Mouse (Mus musculus) ES-Bruce4 (cell line): ENCODE results near the gene Gtsf1. TPM values are rescaled to one million over a fixed set of nuclear protein-coding genes. Genes with fewer than 3 reads are reported as not detected.

Experiments used
- H3K27ac ChIP-seq: 2 replicates; pipeline ENCODE4 v1.5.1; 2012; ENCODE audit warnings: low read length, inconsistent platforms; ENCODE audit not compliant: insufficient read depth
- H3K27me3 ChIP-seq: 2 replicates; pipeline ENCODE4 v1.6.1; 2012; ENCODE audit warnings: mild to moderate bottlenecking, low read length, inconsistent platforms; ENCODE audit not compliant: control insufficient read depth, poor library complexity, insufficient read depth, severe bottlenecking
- H3K36me3 ChIP-seq: 2 replicates; pipeline ENCODE4 v1.6.1; 2012; ENCODE audit warnings: inconsistent platforms, mild to moderate bottlenecking, low read length, moderate library complexity; ENCODE audit not compliant: control insufficient read depth, poor library complexity, insufficient read depth, severe bottlenecking
- H3K4me1 ChIP-seq: one replicate; pipeline ENCODE4 v1.8.1; 2011; ENCODE audit warnings: low read length; ENCODE audit not compliant: control insufficient read depth, insufficient read depth
- H3K4me3 ChIP-seq: 2 replicates; pipeline ENCODE4 v1.5.1; 2011; ENCODE audit warnings: low read depth, mild to moderate bottlenecking, low read length
- H3K9ac ChIP-seq: 2 replicates; pipeline ENCODE4 v1.6.1; 2012; ENCODE audit warnings: low read depth, mild to moderate bottlenecking, inconsistent platforms; ENCODE audit not compliant: poor library complexity, severe bottlenecking
- H3K9me3 ChIP-seq: replicated peaks from 2 replicates; pipeline ENCODE4 v1.6.1; 2012; ENCODE audit warnings: mild to moderate bottlenecking, low read length, inconsistent platforms; ENCODE audit not compliant: control insufficient read depth, poor library complexity, insufficient read depth, severe bottlenecking
- CTCF ChIP-seq: IDR thresholded peaks from one replicate; pipeline ENCODE4 v1.8.1; 2011; ENCODE audit warnings: low read depth, low read length
- EP300 ChIP-seq: IDR thresholded peaks from 2 replicates; pipeline ENCODE4 v1.6.1; 2011; ENCODE audit warnings: low read depth, low read length; ENCODE audit not compliant: insufficient read depth
- POLR2A ChIP-seq: IDR thresholded peaks from one replicate; pipeline ENCODE4 v1.8.1; 2011; ENCODE audit warnings: low read length; ENCODE audit not compliant: insufficient read depth
- polyA plus RNA-seq: library from polyadenylated mRNA; stranded (reverse); fragments of >200 nt; gene quantifications from 2 replicates; pipeline ENCODE4 v1.2.4, GENCODE M21; 2011; ENCODE audit warnings: low read depth; ENCODE audit not compliant: missing spikeins, insufficient read depth, insufficient read length

Gtsf1 gene
- polyA plus RNA-seq, 1 experiment: not detected

- H3K36me3 ChIP-seq: peaks cover 12% of the 10 kb centered on the region
- no peaks in the 10 kb centered on the region for H3K9me3 ChIP-seq
- no peak overlapping the region for H3K4me3 ChIP-seq
- H3K4me1 ChIP-seq: peaks cover 2% of the 10 kb centered on the region
- H3K27ac ChIP-seq: no peak overlapping the region
- TF ChIP-seq CTCF (no peak), EP300 (no peak), POLR2A (no peak)
- no peaks in the 10 kb centered on the region for H3K27me3 ChIP-seq
- no peak overlapping the region for H3K9ac ChIP-seq
Observed at GRCm38 (mm10) chr15:103359869-103360602, 70.2 kb downstream of the Gtsf1 start.

GRCm38 (mm10) chr15:103359122-103359510, 71.2 kb downstream of the Gtsf1 start:
- Histone ChIP-seq H3K4me3 (no peak overlapping the region), H3K4me1 (peaks cover 2% of the 10 kb centered on the region), H3K27ac (no peak overlapping the region), H3K9me3 (no peaks in the 10 kb centered on the region), H3K9ac (no peak overlapping the region), H3K36me3 (peaks cover 12% of the 10 kb centered on the region), H3K27me3 (no peaks in the 10 kb centered on the region)
- TF ChIP-seq CTCF (no peak), POLR2A (no peak), EP300 (no peak)

GRCm38 (mm10) chr15:103358278-103359121, 71.8 kb downstream of the Gtsf1 start:
- H3K4me1 ChIP-seq: peaks cover 2% of the 10 kb centered on the region
- peaks cover 15% of the 10 kb centered on the region for H3K36me3 ChIP-seq
- TF ChIP-seq POLR2A (no peak), EP300 (no peak), CTCF (no peak)
- no peak overlapping the region for H3K9ac ChIP-seq
- no peak overlapping the region for H3K4me3 ChIP-seq
- H3K27ac ChIP-seq: no peak overlapping the region
- no peaks in the 10 kb centered on the region for H3K27me3 ChIP-seq
- H3K9me3 ChIP-seq: no peaks in the 10 kb centered on the region

- H3K9me3 ChIP-seq: no peaks in the 10 kb centered on the region
- no peaks in the 10 kb centered on the region for H3K27me3 ChIP-seq
- TF ChIP-seq POLR2A: no peak
- no peak overlapping the region for H3K9ac ChIP-seq
- H3K4me3 ChIP-seq: no peak overlapping the region
- H3K36me3 ChIP-seq: peaks cover 15% of the 10 kb centered on the region
- H3K4me1 ChIP-seq: peaks cover 2% of the 10 kb centered on the region
- no peak overlapping the region for H3K27ac ChIP-seq
Observed at GRCm38 (mm10) chr15:103357817-103358216, 72.5 kb downstream of the Gtsf1 start.

- TF ChIP-seq POLR2A (no peak), CTCF (no peak), EP300 (no peak)
- Histone ChIP-seq H3K27ac (no peak overlapping the region), H3K4me3 (no peak overlapping the region), H3K4me1 (peaks cover 2% of the 10 kb centered on the region), H3K9me3 (no peaks in the 10 kb centered on the region), H3K9ac (no peak overlapping the region), H3K36me3 (peaks cover 24% of the 10 kb centered on the region), H3K27me3 (no peaks in the 10 kb centered on the region)
Observed at GRCm38 (mm10) chr15:103356130-103356529, 74.1 kb downstream of the Gtsf1 start.

GRCm38 (mm10) chr15:103355420-103355819, 74.8 kb downstream of the Gtsf1 start:
- no peak overlapping the region for H3K4me3 ChIP-seq
- H3K9me3 ChIP-seq: no peaks in the 10 kb centered on the region
- no peak overlapping the region for H3K9ac ChIP-seq
- H3K36me3 ChIP-seq: peaks cover 32% of the 10 kb centered on the region
- peaks cover 2% of the 10 kb centered on the region for H3K4me1 ChIP-seq
- no peaks in the 10 kb centered on the region for H3K27me3 ChIP-seq
- no peak overlapping the region for H3K27ac ChIP-seq
- no peak for TF ChIP-seq CTCF
- no peak for TF ChIP-seq EP300
- TF ChIP-seq POLR2A: no peak
